Mouse (Mus musculus) heart, postnatal 10 days (tissue): ENCODE measurements around the gene Otog. TPM values are rescaled to one million over a fixed set of nuclear protein-coding genes. Genes with fewer than 3 reads are reported as not detected.

Experiments
- DNase-seq, 2 experiments: peaks; one replicate each; pipeline ENCODE4 v3.0.0; 2021
- intact Hi-C: fragments of 180-260 bp; cut with DNase I; formaldehyde crosslinking; loops from one replicate; pipeline ENCODE4 v1.15.1; 2025
- total RNA-seq, 2 experiments: library from RNA; stranded (reverse); gene quantifications; 2 replicates each; pipeline ENCODE4 v1.2.3; 2021

Gene Otog
- total RNA-seq, 2 experiments from 2014 or later, result not detected

- intact Hi-C loops, result no loop called here
- no peak for DNase-seq
Measured at GRCm38 (mm10) chr7:46352748-46353147, 112.0 kb downstream of the Otog start.

- DNase-seq, result no peak
- intact Hi-C loops, result no loop called here
Measured at GRCm38 (mm10) chr7:46353216-46353615, 112.4 kb downstream of the Otog start.

GRCm38 (mm10) chr7:46353875-46354274, 113.1 kb downstream of the Otog start:
- DNase-seq, result no peak
- intact Hi-C loops, result no loop called here

Other genes starting within 250 kb of the Otog start
- not detected for gene Abcc6, start 210.7 kb upstream of the Otog start, total RNA-seq
- 10 to 100 TPM; 67.2 to 68.2 TPM for gene Nomo1, start 207.3 kb upstream of the Otog start, total RNA-seq
- 10 to 100 TPM; 77.5 to 85.1 TPM for gene Kcnj11, start 140.2 kb upstream of the Otog start, total RNA-seq
- 10 to 100 TPM; 64.1 to 72.6 TPM for gene Abcc8, start 61.0 kb upstream of the Otog start, total RNA-seq
- gene Ush1c, start 2.5 kb upstream of the Otog start, total RNA-seq, result 10 to 100 TPM; 12.2 to 12.8 TPM
- not detected for gene Myod1, start 135.5 kb downstream of the Otog start, total RNA-seq
- under 1 TPM; 0.02 to 0.17 TPM for gene Kcnc1, start 155.5 kb downstream of the Otog start, total RNA-seq